Mouse (Mus musculus): Measurements from ENCODE around the gene Fuom.

Gene Fuom

DNA sequence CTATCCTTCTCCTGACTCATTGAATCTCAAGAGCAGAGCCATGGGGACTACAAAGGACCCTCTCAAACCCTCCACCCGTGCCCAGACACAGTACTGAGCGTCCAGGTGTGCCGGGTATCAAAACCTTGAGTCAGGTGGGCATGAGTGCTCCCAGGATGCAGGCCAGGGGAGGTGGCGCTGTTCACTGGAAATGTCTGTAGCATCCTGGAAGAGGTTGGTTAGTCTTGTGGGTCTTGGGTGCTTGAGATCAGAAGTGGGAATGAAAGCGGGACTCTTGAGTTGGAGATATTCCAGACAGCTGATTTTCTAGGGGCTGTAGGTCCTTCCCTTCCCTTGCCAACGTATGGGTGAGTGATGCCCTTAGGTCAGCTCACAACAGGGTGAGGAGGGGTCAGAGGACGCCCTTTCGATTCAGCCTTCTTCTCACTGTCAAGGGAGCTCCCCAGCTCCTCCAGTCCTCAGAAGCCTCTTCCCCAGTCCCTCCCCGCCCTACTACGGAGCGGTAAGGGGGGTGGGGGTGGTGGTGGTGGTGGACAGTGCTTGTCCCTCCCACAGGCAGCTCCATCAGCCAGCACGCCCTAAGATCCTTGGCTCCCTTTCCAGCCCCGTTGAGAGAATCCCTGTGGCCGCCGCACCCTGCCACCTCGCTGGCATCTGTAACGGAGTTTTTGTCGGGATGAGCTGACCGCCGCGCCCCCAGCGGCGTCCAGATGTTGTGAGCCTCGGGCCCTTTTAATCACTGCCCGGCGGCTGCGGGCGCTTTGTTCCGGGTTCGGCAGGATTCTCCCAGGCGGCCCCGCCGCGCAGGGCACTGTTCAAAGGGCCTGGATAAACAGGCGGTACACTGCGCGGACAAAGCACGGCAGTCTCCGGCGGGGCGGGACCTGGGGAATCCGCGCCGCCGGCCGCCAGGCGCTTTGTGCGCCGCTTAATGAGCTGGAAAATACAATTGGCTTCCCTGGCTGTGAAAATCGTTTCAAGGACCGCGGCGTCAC lies 44.5 kb downstream of the Fuom start:
- no peak for DNase-seq (ENCODE audit: low spot score in 2 of 2)

DNA sequence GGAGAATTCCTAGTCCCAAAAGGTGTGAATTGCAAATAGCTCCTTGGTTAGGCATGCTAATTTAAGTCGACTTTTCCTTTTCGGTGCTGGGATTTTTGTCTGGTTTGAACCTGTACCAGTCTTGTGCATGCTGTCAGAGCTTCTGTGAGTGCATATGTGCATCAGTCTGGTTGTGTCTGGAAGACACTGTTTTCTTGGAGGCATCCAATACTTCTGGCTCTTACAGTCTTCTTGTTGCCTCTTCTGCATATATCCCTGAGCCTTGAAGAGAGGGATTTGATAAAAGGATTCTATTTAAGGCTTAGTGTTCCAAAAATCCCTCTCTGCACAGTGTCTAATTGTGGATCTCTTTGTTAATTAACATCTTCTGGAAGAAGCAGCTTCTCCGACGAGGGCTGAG lies 48.1 kb downstream of the Fuom start:
- DNase-seq (ENCODE audit: low spot score in 2 of 2): no peak

- DNase-seq (ENCODE audit: low spot score in 2 of 2): no peak
Observed at GRCm38 (mm10) chr7:140049115-140049689, 53.0 kb downstream of the Fuom start.

GRCm38 (mm10) chr7:140048361-140049114 lies 53.7 kb downstream of the Fuom start, which contains the start of gene Msx3:
TSS of gene Msx3 (minus strand) at chr7:140049089.
- no peak for DNase-seq (ENCODE audit: low spot score in 2 of 2)

GRCm38 (mm10) chr7:140047811-140048311 lies 54.4 kb downstream of the Fuom start:
- no peak for DNase-seq (ENCODE audit: low spot score in 2 of 2)

All from natural killer cell, adult 2 months (primary cell).